Mouse (Mus musculus): ENCODE measurements around the gene Gabbr1.

DNA sequence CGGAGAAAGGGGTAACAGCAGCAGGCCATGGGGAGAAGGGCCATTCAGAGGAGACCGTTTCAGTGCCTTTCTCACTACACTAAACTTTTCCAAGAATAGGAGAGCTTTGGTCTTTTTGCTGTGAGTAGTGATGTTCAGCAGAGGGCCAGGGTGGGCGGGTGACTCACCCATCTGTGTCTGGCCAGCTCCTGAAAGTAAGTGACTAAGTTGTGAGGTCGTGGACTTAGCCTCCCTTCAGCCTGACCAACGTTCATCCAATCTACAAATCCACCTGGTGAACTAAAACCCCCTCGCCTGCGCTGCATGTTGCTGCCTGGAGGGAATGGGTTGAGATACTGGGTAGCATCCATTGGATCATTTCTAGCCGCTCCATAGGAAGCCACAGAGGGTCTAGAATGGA, 24.4 kb downstream of the Gabbr1 start:
- TF ChIP-seq EP300 (IDR thresholded peaks at IDR 0.05; ENCODE audit: low read length), result no peak
- no peak for TF ChIP-seq E2F4 (IDR thresholded peaks at IDR 0.05; ENCODE audit: insufficient replicate concordance, low read depth, low read length)
- TF ChIP-seq KAT2A (IDR thresholded peaks at IDR 0.05; ENCODE audit: insufficient replicate concordance, low read length), result no peak
- TF ChIP-seq CTCF (conservative IDR thresholded peaks at IDR 0.05 in 1 of 2, IDR thresholded peaks at IDR 0.05 in 1 of 2; ENCODE audit: low read depth in 2 of 2, low read length in 2 of 2), result no peak
